Mouse (Mus musculus): ENCODE data around the gene Ttll3.
A peak's percentile ranks its signal among the peaks of the same experiment; 100 is the strongest.

Ttll3 gene

DNA sequence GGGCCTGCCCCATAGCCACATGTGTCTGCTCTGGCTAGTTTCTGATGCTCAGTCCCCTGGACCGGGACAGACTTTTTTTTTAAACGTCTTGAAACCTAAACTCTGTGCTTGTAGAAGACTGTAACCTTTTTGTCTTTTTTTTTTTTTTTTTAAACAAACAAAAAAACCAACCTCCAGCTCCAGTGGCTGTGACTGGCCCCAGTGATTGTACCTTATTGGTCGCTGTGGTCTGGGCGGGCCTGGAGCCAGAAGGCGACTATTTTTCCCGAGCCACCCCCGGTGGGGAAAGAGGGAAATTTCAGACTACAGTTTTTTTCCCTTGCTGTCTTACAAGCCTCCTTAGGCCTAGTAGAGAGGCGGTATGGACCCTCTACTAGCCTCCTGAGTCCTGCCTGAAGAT lies at the start of gene Ttll3:
Gene Ttll3 (plus strand): TSS at position 301 of the 400 bp plus-strand sequence.
- no peak for DNase-seq (ENCODE audit: low read depth, low spot score)

DNA sequence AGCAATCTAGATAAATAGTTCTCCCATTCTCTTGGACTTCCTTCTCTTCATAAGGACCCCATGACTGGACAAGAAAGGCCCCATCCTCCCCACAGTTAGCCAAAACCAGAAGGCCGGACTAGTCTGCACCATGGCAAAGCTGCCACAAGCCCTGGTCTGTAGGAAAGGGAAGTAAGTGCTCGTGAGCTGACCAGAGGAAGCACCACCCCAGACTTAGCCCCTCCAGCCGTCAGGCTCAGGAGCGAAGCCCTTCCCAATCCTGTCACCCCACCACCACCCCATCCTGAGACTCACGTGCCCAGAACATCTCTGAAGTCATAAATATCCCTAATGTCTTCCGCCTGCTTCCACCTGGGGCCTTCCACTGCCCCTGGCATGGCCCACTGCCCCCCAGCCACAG lies 47.5 kb upstream of the Ttll3 start:
- DNase-seq (ENCODE audit: low read depth, low spot score) = no peak

DNA sequence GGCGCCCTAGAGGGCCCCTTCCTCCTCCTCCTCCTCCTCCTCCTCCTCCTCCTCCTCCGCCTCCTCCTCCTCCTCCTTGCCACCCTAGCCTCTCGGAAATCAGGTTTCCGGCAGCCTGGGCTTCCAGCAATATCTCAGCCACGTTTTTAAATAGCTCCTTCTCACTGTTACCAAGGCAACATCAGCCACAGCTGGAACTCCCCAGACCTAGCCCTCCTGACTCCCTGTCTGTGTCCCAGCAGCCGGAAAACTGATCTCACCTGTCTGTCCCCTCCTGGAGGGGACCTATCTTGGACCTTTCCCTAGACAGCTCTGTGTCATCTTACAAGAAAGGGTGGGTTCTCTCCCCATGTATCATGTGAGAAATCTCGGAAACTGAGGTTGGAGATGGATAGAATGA lies 46.8 kb upstream of the Ttll3 start:
- no peak for DNase-seq (ENCODE audit: low read depth, low spot score)

DNA sequence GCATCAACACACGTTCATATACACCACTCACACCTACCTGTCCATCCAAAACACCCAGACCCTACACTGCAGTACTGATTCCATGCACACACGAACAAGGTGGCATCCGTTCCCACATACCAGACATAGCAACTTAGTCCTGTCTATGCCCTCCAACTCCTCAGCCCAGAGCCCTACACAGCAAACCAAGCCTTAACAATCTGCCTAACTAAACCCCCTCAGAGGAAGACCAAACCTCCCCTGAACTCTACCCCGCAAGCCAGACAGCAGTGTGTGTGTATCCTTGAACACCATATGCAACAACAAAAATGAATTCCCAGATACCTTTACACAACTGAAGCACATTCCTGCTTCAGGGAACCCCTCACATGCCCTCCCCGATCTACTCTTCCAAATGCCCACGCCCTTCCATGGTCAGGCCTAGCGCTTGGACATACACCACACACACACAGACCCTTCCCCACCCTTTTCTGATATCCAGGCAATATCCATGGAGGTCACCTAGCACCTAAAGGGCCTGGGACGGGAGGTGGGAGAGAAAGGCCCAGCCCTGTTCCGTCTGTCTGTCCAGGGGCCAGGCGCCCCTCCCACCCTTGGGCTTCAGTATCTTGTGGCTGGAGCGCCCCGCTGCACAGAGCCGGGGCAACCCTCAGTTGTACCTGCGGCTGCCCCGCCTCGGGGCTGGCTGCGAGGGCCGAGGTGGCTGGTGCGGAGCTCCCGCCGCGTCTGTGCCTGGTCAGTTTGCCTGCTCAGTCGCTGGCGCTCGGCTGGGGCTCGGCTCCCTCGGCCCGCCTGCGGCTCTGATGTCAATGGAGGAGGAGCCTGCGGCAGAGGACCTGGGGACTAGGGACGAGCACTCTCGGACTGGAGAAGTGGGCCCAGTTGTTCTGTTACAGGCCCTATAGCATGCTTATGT lies 45.6 kb upstream of the Ttll3 start, which contains the start of gene Camk1:
Gene Camk1 (minus strand): TSS at position 808 of the 916 bp plus-strand sequence.
- peak; percentile 43 for DNase-seq (ENCODE audit: low read depth, low spot score)

DNA sequence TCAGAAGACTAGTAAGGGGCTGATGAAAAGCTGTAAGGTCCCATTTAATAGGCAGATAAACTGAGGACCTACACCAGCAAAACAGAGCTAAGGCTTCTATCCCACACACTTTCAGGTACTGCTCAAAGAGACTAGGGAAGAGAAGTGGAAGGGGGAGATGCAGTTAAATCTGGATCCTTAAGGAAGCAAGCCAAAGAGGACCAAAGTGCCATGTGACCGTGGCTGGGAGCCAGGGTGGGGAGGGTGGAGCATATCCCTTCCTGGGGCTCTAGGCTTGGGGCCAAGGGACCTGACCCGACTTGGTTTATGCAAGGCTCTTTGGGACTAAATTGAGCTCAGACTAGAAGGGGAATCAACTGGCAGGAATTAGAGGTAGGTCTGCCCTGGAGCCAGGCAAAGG lies 44.7 kb upstream of the Ttll3 start:
- no peak for DNase-seq (ENCODE audit: low read depth, low spot score)

DNA sequence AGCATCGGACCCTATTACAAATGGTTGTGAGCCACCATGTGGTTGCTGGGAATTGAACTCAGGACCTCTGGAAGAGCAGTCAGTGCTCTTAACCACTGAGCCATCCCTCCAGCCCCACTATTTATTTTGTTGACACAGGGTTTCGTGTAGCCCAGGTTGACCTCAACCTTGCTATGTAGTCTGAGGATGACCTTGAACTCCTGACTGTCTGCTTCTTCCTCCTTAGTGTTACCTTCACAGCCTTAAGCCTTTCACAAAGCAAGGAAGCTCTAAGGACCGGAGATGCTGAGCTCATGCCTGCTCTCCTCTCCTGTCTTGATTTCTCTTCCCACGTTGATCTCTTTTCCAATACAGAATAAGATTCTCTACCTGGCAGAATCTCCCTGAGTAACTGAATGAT lies 42.2 kb upstream of the Ttll3 start:
- no peak for DNase-seq (ENCODE audit: low read depth, low spot score)

DNA sequence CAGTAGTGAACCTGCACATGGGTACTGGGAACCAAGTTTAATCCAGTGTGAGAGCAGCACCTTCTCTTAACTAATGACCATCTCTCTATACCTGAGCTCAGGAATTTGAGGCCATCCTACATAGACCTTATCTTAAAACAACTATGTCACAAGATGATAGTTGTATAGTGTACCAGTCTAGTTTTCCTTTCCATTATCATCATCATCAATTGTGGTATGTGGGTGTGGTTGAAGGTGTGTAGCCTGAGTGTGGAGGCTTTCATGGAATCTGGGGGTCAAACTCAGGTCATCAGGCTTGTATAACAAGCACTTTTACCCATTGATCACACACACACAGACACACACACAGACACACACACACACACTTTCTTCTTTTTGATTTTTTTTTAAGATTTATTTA lies 38.5 kb upstream of the Ttll3 start:
- no peak for DNase-seq (ENCODE audit: low read depth, low spot score)

DNA sequence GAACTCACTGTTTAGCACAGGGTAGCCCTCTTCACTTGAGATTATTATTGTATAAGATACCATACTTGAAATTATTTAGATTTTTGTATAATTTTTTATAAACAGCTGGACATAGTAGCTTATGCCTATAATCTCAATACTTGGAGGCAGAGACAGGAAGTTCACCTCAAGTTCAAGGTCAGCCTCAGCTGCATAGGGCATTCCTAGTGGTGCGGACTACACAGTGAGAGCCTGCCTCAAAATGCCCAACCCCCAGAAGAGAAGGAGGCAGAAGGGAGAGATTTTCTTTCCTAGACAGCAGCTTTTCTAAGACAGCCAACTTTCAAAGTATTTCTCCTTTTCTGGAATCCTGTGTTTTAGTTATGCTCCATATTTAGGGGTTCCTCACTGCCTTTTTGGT lies 37.9 kb upstream of the Ttll3 start:
- no peak for DNase-seq (ENCODE audit: low read depth, low spot score)

DNA sequence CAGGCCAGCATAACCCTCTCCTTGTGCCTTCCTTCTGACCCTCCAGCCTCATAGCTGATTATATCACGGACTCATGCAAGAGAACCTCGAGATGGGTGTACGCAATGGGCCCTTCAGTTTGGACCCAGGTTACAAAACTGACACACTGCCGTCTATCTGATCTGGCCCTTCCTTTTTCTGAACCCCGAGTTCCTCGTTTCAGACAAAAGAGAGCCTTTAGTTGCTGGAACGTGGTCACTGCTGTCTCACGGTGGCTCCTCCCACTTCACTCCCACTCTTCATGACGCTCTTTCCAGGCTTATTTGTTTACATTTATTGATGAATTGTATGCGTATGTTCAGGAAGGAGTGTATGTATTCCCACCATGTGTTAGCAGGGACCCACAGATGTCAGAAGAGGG lies 37.4 kb upstream of the Ttll3 start:
- no peak for DNase-seq (ENCODE audit: low read depth, low spot score)

DNA sequence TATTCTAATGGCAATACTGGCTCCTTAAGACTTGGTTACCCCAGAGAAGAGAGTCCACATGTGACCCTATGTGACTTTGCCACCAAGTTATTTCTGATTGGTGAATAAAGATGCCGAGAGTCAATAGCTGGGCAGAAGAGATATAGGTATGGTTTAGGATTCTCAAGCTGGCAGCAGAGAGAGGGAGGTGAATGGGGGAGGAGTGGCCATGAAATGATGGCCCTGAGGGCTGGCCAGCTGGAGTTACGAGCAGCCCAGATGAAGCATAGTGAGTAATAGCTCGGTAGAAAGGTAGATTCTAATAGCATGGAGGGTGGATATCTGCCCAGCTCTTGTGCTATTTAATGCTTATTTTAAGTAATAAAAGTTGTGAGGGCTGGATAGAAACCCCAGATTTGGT lies 36.2 kb upstream of the Ttll3 start:
- DNase-seq (ENCODE audit: low read depth, low spot score) = no peak

DNA sequence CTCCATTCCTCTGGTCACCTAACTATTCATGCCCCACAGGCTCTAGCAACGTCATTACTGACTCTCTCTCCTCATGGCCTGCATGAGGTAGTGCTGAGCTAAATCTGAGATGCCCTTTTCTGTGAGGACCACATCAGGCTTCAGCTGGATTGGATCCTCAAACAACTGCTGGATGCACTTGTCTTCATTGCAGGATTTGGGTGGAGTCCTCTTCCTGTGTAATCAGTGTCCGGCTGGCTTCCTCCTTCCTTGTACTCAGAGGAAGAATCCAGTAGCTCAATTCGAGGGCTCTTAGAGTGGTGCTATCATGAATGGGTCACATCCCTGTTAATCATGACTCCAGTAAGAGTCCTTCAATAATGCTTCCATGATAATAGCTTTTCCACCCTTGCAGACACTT lies 35.4 kb upstream of the Ttll3 start:
- no peak for DNase-seq (ENCODE audit: low read depth, low spot score)

DNA sequence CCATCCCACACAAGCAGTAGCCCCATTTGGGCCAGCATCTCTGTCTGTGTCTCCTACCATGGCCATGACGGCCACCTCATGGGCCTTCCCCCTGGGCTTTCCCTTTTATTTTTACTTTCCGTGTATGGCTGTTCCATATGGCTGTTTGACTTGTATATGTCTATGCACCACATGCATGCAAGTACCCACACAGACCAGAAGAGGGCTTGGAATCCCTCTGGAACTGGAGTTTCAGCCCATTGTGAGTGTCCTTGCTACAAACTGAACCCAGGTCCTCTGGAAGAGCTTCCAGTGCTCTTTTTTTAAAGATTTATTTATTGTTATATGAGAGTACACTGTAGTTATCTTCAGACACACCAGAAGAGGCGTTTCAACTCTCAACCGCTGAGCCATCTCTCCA lies 27.6 kb upstream of the Ttll3 start:
- no peak for DNase-seq (ENCODE audit: low read depth, low spot score)

DNA sequence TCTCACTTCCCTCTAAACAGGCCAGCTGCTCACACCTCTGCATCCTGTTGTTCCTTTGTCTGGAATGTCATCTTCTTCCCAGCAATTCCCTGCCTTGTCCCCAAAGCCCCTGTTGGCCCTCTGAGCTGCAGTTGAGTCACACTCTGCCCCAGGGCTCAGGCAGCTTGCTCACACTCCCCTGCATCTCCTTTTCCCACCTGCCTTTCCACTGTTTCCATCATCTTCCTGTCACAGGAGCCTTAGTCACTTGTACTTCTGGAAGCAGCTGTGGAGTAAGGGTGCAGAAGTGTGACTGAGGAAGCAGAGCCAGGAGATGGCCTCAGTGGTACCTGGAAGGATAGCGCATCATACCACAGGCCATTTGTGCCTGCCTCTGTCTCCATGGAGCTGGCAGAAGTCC lies 26.8 kb upstream of the Ttll3 start:
- no peak for DNase-seq (ENCODE audit: low read depth, low spot score)

DNA sequence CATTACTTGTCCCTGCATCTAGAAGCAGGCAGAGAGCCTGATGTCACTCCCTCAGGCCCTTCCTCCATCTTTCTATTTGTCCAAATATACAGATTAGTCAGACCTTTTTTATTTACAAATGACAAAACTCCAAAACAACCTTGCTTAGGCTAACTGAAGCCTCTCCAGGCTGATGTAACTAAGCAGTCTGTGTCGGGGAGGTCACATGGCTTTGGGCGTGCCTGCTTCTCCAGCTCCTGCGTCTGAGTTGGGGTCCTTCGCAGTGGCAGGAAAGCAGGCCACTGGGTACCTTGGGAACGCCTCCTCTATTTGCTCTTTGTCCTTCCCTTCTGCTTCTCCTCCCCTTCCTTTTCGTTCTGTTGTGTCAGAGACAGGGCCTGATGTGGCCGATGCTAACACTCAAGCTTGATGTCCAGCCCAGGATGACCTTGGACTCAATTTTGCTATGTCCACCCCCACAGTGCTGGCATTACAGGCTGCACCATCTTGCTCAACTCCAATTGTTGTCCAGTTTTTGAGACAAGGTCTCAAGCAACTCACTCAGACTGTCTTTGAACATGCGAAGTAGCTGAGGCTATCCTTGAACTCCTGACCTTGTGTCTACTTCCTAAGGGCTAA lies 24.4 kb upstream of the Ttll3 start:
- DNase-seq (ENCODE audit: low read depth, low spot score) = no peak

DNA sequence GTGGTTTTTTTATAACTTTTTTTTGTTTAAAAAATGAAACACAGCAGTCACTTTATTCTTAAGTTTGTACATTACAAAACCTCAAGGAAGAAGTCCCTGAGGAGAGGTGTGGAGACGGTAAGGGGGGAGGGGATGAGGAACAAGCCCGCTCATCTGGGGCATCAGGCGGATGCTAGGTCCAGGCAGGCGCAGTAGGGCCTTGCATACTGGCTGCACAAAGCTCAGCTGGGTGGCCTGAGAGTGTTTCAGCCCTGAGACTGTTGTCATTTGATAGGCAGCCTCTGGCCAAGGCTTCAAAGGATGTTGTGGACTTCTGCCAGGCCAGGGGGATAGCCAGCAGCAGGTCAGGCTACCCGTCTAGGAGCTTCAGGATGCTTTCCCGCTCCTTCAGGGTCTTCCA lies 22.4 kb upstream of the Ttll3 start:
- DNase-seq (ENCODE audit: low read depth, low spot score) = no peak

DNA sequence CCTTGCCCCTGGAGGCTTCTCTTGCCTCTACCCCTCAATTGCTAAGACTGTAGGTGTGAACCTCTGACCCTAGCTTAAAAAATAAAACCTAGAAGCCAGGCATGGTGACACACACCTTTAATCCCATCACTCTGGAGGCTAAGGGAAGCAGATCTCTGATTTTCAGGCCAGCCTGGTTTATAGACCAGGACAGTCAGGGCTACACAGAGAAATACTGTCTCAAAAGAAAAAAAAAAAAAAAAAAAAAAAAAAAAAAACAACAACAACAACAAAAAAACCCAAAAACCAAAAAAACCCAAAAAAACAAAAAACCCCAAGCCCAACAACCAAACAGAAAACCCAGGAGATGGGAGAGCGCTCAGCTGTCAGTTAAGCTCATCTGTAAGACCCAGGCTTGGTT lies 21.5 kb upstream of the Ttll3 start:
- DNase-seq (ENCODE audit: low read depth, low spot score) = no peak

DNA sequence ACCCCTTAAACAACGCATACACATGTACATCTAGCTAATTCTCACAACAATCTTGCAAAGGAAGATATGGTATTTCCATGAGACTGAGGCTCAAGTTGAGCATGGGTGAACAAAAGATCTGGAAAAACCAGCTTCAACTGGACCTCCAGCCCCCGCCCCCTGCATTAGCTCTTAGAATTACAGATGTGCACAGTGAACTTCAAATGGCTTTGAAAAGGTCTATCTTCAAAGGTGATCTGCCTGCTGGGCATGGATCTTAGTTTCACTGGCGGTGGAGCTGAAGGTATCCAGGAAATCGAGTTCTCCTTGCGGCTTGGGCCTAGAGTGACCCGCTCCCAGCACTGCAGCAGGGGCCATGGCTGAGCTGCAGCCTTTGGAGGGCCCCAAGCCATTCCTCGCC lies 20.9 kb upstream of the Ttll3 start:
- DNase-seq (ENCODE audit: low read depth, low spot score) = no peak

DNA sequence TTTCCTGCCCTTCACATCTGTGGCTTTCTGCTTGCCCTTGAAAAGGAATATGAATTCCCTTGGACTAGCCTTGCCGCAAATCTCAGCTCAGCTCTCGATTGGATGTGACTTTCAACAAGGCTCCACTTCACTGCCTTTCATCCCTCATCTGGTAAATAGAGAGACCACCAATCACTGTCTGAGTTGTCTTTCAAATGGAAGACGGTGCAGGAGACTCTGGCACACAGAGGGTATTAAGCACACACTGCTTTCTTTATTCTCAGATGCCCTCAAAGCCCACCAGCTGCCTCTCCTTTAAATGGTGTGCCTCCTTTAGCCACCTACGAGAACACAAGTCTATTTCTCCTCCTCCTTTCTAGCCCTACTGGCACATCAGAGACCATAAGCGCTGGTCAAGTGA lies 20.5 kb upstream of the Ttll3 start:
- no peak for DNase-seq (ENCODE audit: low read depth, low spot score)

DNA sequence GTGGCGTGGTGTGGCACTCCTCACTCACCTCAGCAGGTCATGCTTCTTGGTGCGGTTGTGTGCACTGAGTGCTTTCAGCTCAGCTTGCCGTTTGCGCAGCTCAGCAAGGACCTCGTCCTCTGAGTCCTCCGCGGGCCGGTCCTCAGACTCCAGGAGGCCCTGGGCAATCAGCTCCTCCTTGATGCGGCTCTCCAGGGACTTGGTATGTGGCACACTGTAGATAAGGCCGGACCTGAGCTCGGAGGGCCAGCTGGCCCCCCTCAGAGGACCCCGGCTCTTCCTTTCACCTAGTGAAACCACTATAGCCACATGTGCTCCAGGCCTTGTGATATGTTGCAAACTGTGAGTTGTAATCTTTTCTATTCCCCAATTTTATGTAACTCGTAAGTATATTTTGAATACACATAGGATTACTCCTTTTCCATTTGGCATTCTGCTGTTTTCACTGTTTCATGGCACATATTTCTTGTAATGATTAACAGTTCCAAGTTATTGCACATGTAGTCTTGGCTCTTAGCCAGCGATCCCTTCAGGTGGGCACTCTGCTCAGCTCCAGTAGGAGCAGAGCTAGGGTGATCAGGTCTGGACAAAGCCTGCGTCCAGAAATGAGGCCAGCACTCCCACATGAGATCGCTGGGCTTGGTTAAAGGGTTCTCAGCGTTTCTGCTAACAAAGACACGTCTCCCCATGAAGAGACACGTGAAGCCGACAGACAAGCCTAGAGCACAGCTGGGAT lies 18.7 kb upstream of the Ttll3 start:
- DNase-seq (ENCODE audit: low read depth, low spot score) = no peak

DNA sequence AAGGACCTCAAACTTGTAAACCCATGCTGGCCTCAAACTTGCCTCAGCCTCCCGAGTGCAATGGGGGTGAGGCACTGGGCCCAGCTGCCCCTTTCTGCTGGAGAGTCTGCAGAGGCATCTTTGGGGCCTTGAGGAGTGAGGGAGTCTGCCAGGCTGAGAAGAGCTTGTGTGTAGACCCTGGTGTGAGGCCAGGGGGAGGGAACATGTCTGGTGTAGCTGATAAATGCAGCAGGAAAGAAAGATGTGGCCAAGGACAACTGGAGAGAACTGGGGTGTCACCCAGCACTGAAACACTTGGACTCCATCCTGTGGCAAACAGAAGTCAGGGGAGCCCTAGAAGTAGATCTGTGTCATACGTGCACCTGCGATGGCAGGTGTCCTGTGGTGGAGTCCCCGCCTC lies 15.6 kb upstream of the Ttll3 start:
- DNase-seq (ENCODE audit: low read depth, low spot score) = no peak

DNA sequence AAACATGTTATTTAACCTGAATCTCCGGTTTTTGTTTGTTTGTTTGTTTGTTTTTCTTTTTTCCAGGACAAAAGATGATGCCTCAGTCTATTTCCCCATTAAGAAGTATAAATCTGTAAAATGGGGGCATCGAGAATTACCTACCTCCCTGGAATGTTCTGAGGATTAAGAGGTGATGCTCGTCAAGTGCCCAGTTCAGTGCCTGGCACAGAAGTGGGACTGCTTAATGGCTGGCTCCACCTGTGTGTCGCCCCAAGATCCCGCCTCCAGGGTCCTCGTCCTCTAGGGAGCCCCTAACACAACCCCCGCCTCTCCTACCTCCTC lies 11.9 kb upstream of the Ttll3 start:
- no peak for DNase-seq (ENCODE audit: low read depth, low spot score)

DNA sequence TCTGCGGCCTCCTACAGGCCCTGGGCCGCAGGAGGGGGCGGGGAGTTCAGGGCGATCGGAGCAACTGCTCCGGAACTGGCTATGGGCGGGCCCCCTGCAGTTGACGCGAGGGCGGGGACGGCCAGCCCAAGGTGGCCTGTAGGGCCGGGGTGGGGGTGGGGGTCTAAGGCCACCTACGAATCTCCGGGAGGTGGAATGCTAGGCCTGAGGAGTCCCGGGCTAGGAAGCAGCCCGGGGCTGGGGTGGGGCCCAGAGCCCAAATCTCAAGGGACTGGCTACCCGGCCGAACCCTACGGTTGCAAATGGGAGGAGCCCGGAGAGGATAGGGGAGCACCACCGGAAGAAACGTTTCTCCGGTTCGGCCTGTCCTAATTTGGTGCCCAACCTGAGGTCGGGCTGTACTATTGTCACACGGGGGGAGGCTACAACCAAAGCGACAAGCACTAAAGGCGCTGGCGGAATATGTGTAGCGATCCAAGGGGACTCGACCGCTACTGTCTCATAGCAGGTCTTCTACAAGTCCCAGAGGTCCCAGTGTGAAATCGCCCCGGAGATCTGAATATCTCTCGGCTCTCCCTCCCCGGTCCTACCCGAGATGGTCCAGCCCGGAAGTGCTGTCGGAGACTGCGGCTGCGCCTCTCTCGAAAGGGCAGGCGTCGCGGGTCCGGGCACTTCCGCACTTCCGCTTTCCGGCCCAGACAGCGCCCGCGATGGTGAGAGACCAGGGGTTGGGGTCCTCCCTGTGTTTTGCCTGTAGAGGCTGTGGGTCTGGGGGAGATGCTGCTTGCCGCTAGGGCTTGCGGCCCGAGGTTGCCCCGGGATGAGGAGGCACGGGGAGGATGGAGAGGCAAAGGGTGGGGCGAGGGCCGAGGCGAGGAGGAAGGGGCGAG lies 11.3 kb upstream of the Ttll3 start, which contains the start of the genes Tada3 and Arpc4:
Gene Tada3 (minus strand): TSS at position 388 of the 890 bp plus-strand sequence.
Gene Arpc4 (plus strand): TSS at position 620 of the 890 bp plus-strand sequence.
- DNase-seq (ENCODE audit: low read depth, low spot score) = peak; percentile 95
